Mouse (Mus musculus): ENCODE data around the gene Eed.

Gene Eed

GRCm38 (mm10) chr7:89907950-89908349 is 72.8 kb downstream of the Eed start:
- peak; percentile 75 for DNase-seq
